Mouse (Mus musculus): Measurements from ENCODE around the gene Galntl6. TPM values are rescaled to one million over a fixed set of nuclear protein-coding genes. Genes with fewer than 3 reads are reported as not detected.
A peak's percentile ranks its signal among the peaks of the same experiment; 100 is the strongest.
"Not testable (repeated sequence)": the region's sequence is repeated elsewhere in the genome, so short reads cannot be mapped to it uniquely, and the experiment has no call there.

Galntl6 gene
- polyA plus RNA-seq, 1 experiment from 2014 or later: 21.3 TPM

GRCm38 (mm10) chr8:57776723-57777122 lies 1135.7 kb downstream of the Galntl6 start:
- Histone ChIP-seq H3K27ac (replicated peaks) (no peak overlapping the region), H3K36me3 (no peaks in the 10 kb centered on the region), H3K9me3 (replicated peaks) (no peaks in the 10 kb centered on the region), H3K4me3 (replicated peaks) (no peak overlapping the region), H3K4me1 (no peaks in the 10 kb centered on the region; the same call in 1 of the 2 replicates), H3K4me2 (no peak overlapping the region), H3K9ac (replicated peaks) (no peak overlapping the region), H3K27me3 (replicated peaks) (no peaks in the 10 kb centered on the region)
- no peak for ATAC-seq (ENCODE audit: low FRiP score)
- WGBS: 71% methylated on average over 7 of the region's 7 CpGs

- H3K4me1 ChIP-seq: no peaks in the 10 kb centered on the region; the same call in 1 of the 2 replicates
- H3K9me3 ChIP-seq (replicated peaks): no peaks in the 10 kb centered on the region
- no peaks in the 10 kb centered on the region for H3K36me3 ChIP-seq
- no peak overlapping the region for H3K27ac ChIP-seq (replicated peaks)
- H3K27me3 ChIP-seq (replicated peaks): no peaks in the 10 kb centered on the region
- peak; percentile 45; the same call in 1 of the 2 replicates for ATAC-seq (ENCODE audit: low FRiP score)
- H3K4me2 ChIP-seq: no peak overlapping the region
- H3K9ac ChIP-seq (replicated peaks): no peak overlapping the region
- H3K4me3 ChIP-seq (replicated peaks): no peak overlapping the region
- 27% methylated on average over 12 of the region's 12 CpGs for WGBS
Measured at GRCm38 (mm10) chr8:57772732-57773265, 1139.6 kb downstream of the Galntl6 start.

DNA sequence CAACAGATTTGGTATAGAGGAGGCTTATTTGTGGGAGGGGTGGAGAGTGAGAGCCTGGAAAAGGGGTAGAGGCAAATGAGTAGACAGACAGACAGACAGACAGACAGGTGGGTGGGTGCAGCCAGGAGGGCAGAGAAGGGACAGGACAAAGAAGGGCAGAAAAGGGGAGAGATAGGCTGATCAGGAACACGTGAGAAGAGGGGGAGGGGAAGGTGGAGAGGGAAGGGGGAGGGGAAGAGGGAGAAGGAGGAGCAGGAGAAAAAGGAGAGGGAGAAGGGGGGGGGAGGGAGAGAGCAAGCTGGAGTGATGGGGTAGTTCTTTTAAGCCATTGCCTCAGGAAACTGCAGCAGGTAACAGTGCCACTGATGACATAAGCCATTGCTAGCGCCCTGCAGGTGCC lies 1144.9 kb downstream of the Galntl6 start:
- Histone ChIP-seq H3K4me3 (replicated peaks) (no peak overlapping the region), H3K27me3 (replicated peaks) (no peaks in the 10 kb centered on the region), H3K4me1 (peaks cover 8% of the 10 kb centered on the region), H3K4me2 (no peak overlapping the region), H3K9ac (replicated peaks) (no peak overlapping the region), H3K27ac (replicated peaks) (no peak overlapping the region), H3K36me3 (no peaks in the 10 kb centered on the region), H3K9me3 (replicated peaks) (no peaks in the 10 kb centered on the region)
- WGBS: 40% methylated on average over 2 of the region's 2 CpGs
- no peak for ATAC-seq (ENCODE audit: low FRiP score)

DNA sequence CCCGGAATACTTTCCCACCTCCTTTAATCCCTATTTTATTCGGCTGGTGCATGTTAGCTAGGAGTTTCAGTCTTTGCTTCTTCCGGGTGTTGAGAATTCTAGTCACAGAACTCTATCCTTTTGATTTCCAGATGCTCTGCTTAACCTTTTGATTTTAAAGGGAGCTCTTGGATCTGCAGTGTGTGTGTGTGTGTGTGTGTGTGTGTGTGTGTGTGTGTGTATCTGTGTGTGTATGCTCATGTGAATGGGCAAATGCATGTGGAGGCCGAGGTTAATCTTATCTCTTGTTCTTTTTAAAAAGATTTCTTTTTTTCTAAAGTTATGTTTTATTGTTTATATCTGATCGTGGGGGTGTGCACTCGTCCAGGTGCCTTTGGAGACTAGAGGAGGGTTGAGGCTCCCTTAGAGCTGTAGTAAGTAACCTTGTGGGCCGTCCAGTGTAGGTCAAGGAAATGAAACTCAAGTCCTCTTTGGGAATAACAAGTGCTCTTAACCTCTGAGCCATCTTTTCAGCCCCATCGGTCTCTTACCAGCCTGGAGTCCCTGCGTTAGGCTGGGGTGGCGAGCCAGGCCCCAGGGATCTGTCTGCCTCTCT lies 1145.9 kb downstream of the Galntl6 start:
- ATAC-seq (ENCODE audit: low FRiP score): no peak
- WGBS: 69% methylated on average over 10 of the region's 10 CpGs
- Histone ChIP-seq H3K36me3 (no peaks in the 10 kb centered on the region), H3K27ac (replicated peaks) (no peak overlapping the region), H3K27me3 (replicated peaks) (no peaks in the 10 kb centered on the region), H3K9ac (replicated peaks) (no peak overlapping the region), H3K9me3 (replicated peaks) (no peaks in the 10 kb centered on the region), H3K4me1 (peaks cover 11% of the 10 kb centered on the region; the same call in 1 of the 2 replicates), H3K4me2 (peak overlapping the region; percentile 29; the same call in 1 of the 2 replicates), H3K4me3 (replicated peaks) (no peak overlapping the region)

GRCm38 (mm10) chr8:57765726-57766351 lies 1146.6 kb downstream of the Galntl6 start:
- H3K27ac ChIP-seq (replicated peaks): no peak overlapping the region
- no peak for ATAC-seq (ENCODE audit: low FRiP score)
- WGBS: 20% methylated on average over 13 of the region's 13 CpGs

GRCm38 (mm10) chr8:57765192-57765591 lies 1147.2 kb downstream of the Galntl6 start:
- ATAC-seq (ENCODE audit: low FRiP score): no peak
- H3K4me2 ChIP-seq: no peak overlapping the region
- H3K9ac ChIP-seq (replicated peaks): no peak overlapping the region
- H3K4me3 ChIP-seq (replicated peaks): no peak overlapping the region
- no peaks in the 10 kb centered on the region for H3K9me3 ChIP-seq (replicated peaks)
- H3K27ac ChIP-seq (replicated peaks): no peak overlapping the region
- WGBS: 67% methylated on average over 4 of the region's 4 CpGs
- no peaks in the 10 kb centered on the region for H3K27me3 ChIP-seq (replicated peaks)
- H3K4me1 ChIP-seq: peaks cover 11% of the 10 kb centered on the region; the same call in 1 of the 2 replicates
- no peaks in the 10 kb centered on the region for H3K36me3 ChIP-seq

More at GRCm38 (mm10) chr8:57765726-57766351, 1146.6 kb downstream of the Galntl6 start:
- H3K27me3 ChIP-seq (replicated peaks): no peaks in the 10 kb centered on the region
- no peaks in the 10 kb centered on the region for H3K36me3 ChIP-seq
- no peak overlapping the region for H3K9ac ChIP-seq (replicated peaks)
- peak overlapping the region; percentile 29 for H3K4me2 ChIP-seq
- no peaks in the 10 kb centered on the region for H3K9me3 ChIP-seq (replicated peaks)
- H3K4me1 ChIP-seq: peaks cover 11% of the 10 kb centered on the region; the same call in 1 of the 2 replicates
- no peak overlapping the region for H3K4me3 ChIP-seq (replicated peaks)

GRCm38 (mm10) chr8:57762622-57763021 lies 1149.8 kb downstream of the Galntl6 start:
- not testable (repeated sequence) for H3K9ac ChIP-seq (replicated peaks); H3K36me3 ChIP-seq; H3K27me3 ChIP-seq (replicated peaks); H3K4me2 ChIP-seq; H3K27ac ChIP-seq (replicated peaks); H3K9me3 ChIP-seq (replicated peaks); H3K4me3 ChIP-seq (replicated peaks); ATAC-seq (ENCODE audit: low FRiP score)
- peaks cover 11% of the 10 kb centered on the region; the same call in 1 of the 2 replicates for H3K4me1 ChIP-seq
- WGBS: 80% methylated on average over 2 of the region's 2 CpGs

DNA sequence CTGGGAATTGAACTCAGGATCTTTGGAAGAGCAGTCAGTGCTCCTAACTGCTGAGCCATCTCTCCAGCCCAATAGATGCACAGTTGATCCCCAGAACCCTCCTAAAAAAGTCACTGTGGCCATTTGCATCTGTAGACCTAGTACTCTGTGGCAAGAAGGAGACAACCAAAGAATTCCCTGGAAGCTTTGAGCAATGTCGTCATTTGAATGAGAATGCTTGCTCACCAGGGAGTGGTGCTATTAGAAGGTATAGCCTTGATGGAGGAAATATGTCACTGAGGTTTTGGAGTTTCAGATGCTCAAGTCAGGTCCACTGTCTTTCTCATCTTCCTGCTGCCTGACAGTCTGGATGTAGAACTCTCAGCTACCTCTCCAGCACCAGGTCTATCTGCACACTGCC lies 1151.5 kb downstream of the Galntl6 start:
- H3K27me3 ChIP-seq (replicated peaks): no peaks in the 10 kb centered on the region
- H3K36me3 ChIP-seq: no peaks in the 10 kb centered on the region
- H3K4me2 ChIP-seq: no peak overlapping the region
- H3K9ac ChIP-seq (replicated peaks): no peak overlapping the region
- no peak for ATAC-seq (ENCODE audit: low FRiP score)
- no peaks in the 10 kb centered on the region for H3K9me3 ChIP-seq (replicated peaks)
- H3K4me1 ChIP-seq: peaks cover 6% of the 10 kb centered on the region; the same call in 1 of the 2 replicates
- no peak overlapping the region for H3K27ac ChIP-seq (replicated peaks)
- no peak overlapping the region for H3K4me3 ChIP-seq (replicated peaks)
- WGBS: 56% methylated on average over 1 of the region's 1 CpGs

GRCm38 (mm10) chr8:57758857-57759256 lies 1153.6 kb downstream of the Galntl6 start:
- Histone ChIP-seq H3K4me1 (peaks cover 7% of the 10 kb centered on the region; the same call in 1 of the 2 replicates), H3K4me2 (no peak overlapping the region), H3K4me3 (replicated peaks) (no peak overlapping the region), H3K27me3 (replicated peaks) (no peaks in the 10 kb centered on the region), H3K9me3 (replicated peaks) (no peaks in the 10 kb centered on the region), H3K27ac (replicated peaks) (no peak overlapping the region), H3K36me3 (no peaks in the 10 kb centered on the region), H3K9ac (replicated peaks) (no peak overlapping the region)
- ATAC-seq (ENCODE audit: low FRiP score): no peak

DNA sequence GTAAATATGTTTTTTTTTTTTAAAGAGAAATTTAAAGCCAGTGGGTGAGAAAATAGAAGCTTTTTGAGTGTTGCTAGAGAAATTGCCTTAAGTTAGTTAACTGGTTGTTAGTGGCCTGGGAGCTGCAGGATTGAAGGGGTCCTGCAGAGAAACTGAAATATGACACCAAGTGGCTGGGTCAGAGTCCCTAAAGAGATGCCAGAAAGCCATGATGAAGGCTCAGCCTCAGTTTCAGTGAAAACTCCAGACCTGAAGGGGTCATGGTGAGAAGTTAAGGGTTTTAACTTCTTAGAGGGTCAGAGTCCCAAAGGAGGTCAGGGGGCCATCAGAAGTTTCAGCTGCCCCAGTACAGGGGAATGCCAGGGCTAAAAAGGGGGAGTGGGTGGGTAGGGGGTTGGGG lies 1155.0 kb downstream of the Galntl6 start:
- no peak overlapping the region for H3K9ac ChIP-seq (replicated peaks)
- peaks cover 7% of the 10 kb centered on the region; the same call in 1 of the 2 replicates for H3K4me1 ChIP-seq
- no peak for ATAC-seq (ENCODE audit: low FRiP score)
- no peak overlapping the region for H3K27ac ChIP-seq (replicated peaks)
- no peaks in the 10 kb centered on the region for H3K36me3 ChIP-seq
- H3K9me3 ChIP-seq (replicated peaks): no peaks in the 10 kb centered on the region
- no peaks in the 10 kb centered on the region for H3K27me3 ChIP-seq (replicated peaks)
- H3K4me3 ChIP-seq (replicated peaks): no peak overlapping the region
- H3K4me2 ChIP-seq: no peak overlapping the region

DNA sequence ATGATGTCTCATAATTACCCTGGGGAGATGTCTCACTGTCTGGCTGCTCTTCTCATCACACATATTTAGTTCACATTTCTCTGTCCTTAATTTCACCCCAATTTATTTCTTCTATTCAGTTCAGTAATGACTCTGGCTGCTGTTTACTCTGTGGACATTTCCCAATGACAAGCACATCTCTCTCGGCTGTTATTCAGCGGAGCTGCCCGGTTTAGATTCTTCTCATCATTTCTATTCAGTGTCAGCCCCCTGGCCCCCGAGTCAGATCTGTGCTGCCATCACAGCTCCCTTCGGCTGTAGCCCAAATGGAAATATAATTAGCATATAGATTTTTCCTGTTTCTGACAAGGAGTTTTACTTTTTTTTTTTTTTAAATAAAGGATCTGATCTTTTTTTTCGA lies 1158.4 kb downstream of the Galntl6 start:
- Histone ChIP-seq H3K4me2 (peak overlapping the region; percentile 28; the same call in 1 of the 2 replicates), H3K9me3 (replicated peaks) (no peaks in the 10 kb centered on the region), H3K4me1 (peaks cover 4% of the 10 kb centered on the region; the same call in 1 of the 2 replicates), H3K27me3 (replicated peaks) (no peaks in the 10 kb centered on the region), H3K36me3 (no peaks in the 10 kb centered on the region), H3K4me3 (replicated peaks) (no peak overlapping the region), H3K9ac (replicated peaks) (no peak overlapping the region), H3K27ac (replicated peaks) (no peak overlapping the region)
- ATAC-seq (ENCODE audit: low FRiP score): no peak
- 15% methylated on average over 6 of the region's 6 CpGs for WGBS

- no peak for ATAC-seq (ENCODE audit: low FRiP score)
- no peaks in the 10 kb centered on the region for H3K27me3 ChIP-seq (replicated peaks)
- no peak overlapping the region for H3K4me2 ChIP-seq
- no peak overlapping the region for H3K4me3 ChIP-seq (replicated peaks)
- H3K9ac ChIP-seq (replicated peaks): no peak overlapping the region
- peaks cover 4% of the 10 kb centered on the region for H3K4me1 ChIP-seq
- H3K9me3 ChIP-seq (replicated peaks): no peaks in the 10 kb centered on the region
- H3K36me3 ChIP-seq: no peaks in the 10 kb centered on the region
- WGBS: 85% methylated on average over 12 of the region's 12 CpGs
- H3K27ac ChIP-seq (replicated peaks): no peak overlapping the region
Measured at GRCm38 (mm10) chr8:57743636-57744035, 1168.8 kb downstream of the Galntl6 start.
